Mouse (Mus musculus): ENCODE measurements around the gene Smco4.
"Not testable (repeated sequence)": the region's sequence is repeated elsewhere in the genome, so short reads cannot be mapped to it uniquely, and the experiment has no call there.

Gene Smco4

GRCm38 (mm10) chr9:15538979-15539533 lies 45.8 kb downstream of the Smco4 start:
- in situ Hi-C loops (cut with MboI, MseI) = no loop called here

- in situ Hi-C loops (cut with MboI, MseI) = no loop called here
Observed at GRCm38 (mm10) chr9:15541735-15542354, 48.6 kb downstream of the Smco4 start.

GRCm38 (mm10) chr9:15550461-15550961 lies 57.3 kb downstream of the Smco4 start:
- in situ Hi-C loops (cut with MboI, MseI) = no loop called here

GRCm38 (mm10) chr9:15551073-15551472 lies 57.8 kb downstream of the Smco4 start:
- in situ Hi-C loops (cut with MboI, MseI) = not testable (repeated sequence)

- in situ Hi-C loops (cut with MboI, MseI) = no loop called here
Observed at GRCm38 (mm10) chr9:15551933-15552851, 59.0 kb downstream of the Smco4 start.

GRCm38 (mm10) chr9:15553322-15553721 lies 60.1 kb downstream of the Smco4 start:
- in situ Hi-C loops (cut with MboI, MseI) = no loop called here

- in situ Hi-C loops (cut with MboI, MseI) = no loop called here
Observed at GRCm38 (mm10) chr9:15560451-15560850, 67.2 kb downstream of the Smco4 start.

- in situ Hi-C loops (cut with MboI, MseI) = no loop called here
Observed at GRCm38 (mm10) chr9:15562353-15562752, 69.1 kb downstream of the Smco4 start.

- in situ Hi-C loops (cut with MboI, MseI) = no loop called here
Observed at GRCm38 (mm10) chr9:15574750-15575454, 81.7 kb downstream of the Smco4 start.

GRCm38 (mm10) chr9:15578427-15578826 lies 85.2 kb downstream of the Smco4 start:
- in situ Hi-C loops (cut with MboI, MseI) = no loop called here

- in situ Hi-C loops (cut with MboI, MseI) = no loop called here
Observed at GRCm38 (mm10) chr9:15578946-15579345, 85.7 kb downstream of the Smco4 start.

GRCm38 (mm10) chr9:15580176-15580575 lies 86.9 kb downstream of the Smco4 start:
- in situ Hi-C loops (cut with MboI, MseI) = no loop called here

GRCm38 (mm10) chr9:15582026-15582425 lies 88.8 kb downstream of the Smco4 start:
- in situ Hi-C loops (cut with MboI, MseI) = no loop called here

GRCm38 (mm10) chr9:15584209-15584608 lies 91.0 kb downstream of the Smco4 start:
- in situ Hi-C loops (cut with MboI, MseI) = no loop called here

GRCm38 (mm10) chr9:15585956-15586355 lies 92.7 kb downstream of the Smco4 start:
- in situ Hi-C loops (cut with MboI, MseI) = no loop called here

GRCm38 (mm10) chr9:15587157-15587854 lies 94.1 kb downstream of the Smco4 start:
- in situ Hi-C loops (cut with MboI, MseI) = no loop called here

- in situ Hi-C loops (cut with MboI, MseI) = no loop called here
Observed at GRCm38 (mm10) chr9:15594148-15594547, 100.9 kb downstream of the Smco4 start.
